Mouse (Mus musculus) mouse trophoblast stem cell (cell line): Measurements from ENCODE around the gene Fbp1.

Experiments used
- in situ Hi-C, 2 experiments: fragments of 300-500 bp; cut with MseI, MboI; formaldehyde crosslinking; loops; 2 replicates in 1 of 2; 3 replicates in 1 of 2; pipeline ENCODE4 v1.15.1; 2025

The Fbp1 gene

DNA sequence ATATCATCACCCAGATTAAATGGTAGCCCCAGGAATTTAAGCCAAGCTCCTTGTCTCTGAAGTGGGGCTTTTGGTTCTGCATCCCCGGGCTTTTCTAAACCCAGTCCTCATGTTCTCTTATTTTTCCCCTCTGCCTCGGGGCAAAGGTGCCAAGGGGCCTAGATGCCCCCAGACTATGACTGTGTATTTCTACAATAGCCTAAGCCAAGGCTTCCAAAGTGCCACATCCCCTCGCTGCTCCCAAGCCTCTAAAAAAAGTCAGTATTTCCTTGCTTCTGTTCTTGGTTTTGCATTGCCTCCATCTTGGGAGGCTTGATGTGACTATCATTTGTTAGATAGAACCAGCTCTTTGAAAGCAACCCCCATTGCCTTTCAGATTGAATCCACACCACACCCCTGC lies 3.5 kb downstream of the Fbp1 start:
- in situ Hi-C loops = no loop called here

GRCm38 (mm10) chr13:62883925-62884324 lies 4.2 kb downstream of the Fbp1 start:
- in situ Hi-C loops = no loop called here

GRCm38 (mm10) chr13:62883436-62883835 lies 4.6 kb downstream of the Fbp1 start:
- in situ Hi-C loops = no loop called here

GRCm38 (mm10) chr13:62882856-62883255 lies 5.2 kb downstream of the Fbp1 start:
- in situ Hi-C loops = no loop called here

DNA sequence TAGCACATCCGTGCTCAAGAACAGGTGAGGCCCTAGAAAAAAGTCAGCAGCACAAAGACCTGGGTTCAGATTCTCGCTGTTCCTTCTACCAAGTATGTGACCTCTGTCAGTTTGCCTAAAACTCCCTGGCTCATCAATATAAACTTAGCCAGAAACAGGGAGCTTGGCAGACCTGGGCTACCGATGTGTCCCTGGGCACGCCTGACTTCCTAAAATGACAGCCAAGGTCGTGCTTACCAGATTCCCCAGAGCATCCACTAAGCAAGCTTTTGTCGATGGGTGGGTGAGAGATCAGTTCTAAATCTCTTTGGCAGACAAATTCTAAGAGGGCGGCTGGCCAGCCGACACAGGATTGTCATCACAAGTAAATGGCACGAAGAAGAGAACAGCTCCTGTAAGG lies 6.7 kb downstream of the Fbp1 start:
- in situ Hi-C loops = no loop called here

DNA sequence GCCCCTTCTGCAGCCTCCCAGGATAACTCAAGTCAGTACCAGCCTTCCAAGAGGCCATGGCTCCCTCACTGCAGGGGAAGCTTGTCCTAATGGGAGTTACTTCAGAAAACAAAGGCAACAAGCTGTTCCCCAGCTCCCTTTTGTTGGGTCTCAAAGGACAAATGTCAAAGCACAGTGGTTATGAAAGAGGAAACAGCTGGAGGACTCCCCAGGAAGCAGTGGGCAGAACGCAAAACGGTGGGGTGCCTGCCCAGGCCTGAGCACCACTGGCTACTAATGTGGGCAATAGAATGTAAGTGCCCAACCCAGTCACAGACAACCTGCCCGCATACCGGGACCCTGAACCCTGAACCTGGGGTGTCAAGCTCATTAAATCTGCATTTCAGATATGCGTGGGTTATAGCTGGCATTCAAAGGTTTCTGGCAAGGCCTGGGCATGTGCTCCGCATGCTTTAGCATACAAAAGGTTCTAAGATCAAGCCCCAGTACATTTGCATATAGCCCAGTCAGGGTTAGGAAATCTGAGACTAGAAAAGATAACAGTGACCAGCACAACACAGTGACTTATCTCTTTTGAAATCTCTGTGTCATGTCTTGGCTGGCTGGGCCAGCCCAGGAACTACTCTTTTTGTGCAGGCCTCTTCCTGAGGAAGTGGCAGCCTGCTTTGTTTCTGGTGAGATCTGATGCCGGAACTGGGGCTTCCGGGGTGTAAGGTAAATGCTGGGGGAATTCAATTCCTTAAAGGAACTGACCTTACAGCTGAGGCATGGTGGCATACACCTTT lies 8.1 kb downstream of the Fbp1 start:
- in situ Hi-C loops = no loop called here

GRCm38 (mm10) chr13:62879411-62879810 lies 8.7 kb downstream of the Fbp1 start:
- in situ Hi-C loops = no loop called here

GRCm38 (mm10) chr13:62877247-62877646 lies 10.8 kb downstream of the Fbp1 start:
- in situ Hi-C loops = no loop called here

GRCm38 (mm10) chr13:62876111-62876510 lies 12.0 kb downstream of the Fbp1 start:
- in situ Hi-C loops = no loop called here

GRCm38 (mm10) chr13:62872252-62872651 lies 15.8 kb downstream of the Fbp1 start:
- in situ Hi-C loops = loop anchor here (25.0 kb wide), 2 partner anchors 235 to 410 kb away; partner anchors contain the start of gene Gm49359 (in 1 of the 2)

DNA sequence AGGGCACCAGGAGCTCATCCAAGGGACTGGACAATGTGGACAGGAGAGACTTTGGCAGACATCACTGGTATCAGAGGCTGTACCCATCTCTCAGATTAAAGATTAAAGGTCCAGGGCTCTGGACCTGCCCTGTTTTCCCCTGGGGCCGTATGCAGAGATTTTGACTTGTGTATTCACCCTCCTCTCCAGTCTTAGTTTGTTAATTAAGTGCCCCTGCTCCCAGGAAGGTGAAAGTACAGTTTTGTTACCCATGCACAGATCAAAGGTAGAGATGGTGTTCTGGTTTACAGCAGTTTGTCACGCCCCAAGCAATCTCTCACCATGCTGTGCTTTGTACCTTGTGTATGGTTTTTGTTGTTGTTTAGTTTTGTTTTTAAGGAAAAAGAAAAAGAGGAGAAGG lies 17.5 kb downstream of the Fbp1 start:
- in situ Hi-C loops = loop anchor here (25.0 kb wide), 2 partner anchors 233 to 408 kb away; partner anchors contain the start of gene Gm49359 (in 1 of the 2)

GRCm38 (mm10) chr13:62866817-62867216 lies 21.3 kb downstream of the Fbp1 start:
- in situ Hi-C loops = loop anchor here (25.0 kb wide), 2 partner anchors 230 to 405 kb away; partner anchors contain the start of gene Gm49359 (in 1 of the 2)

DNA sequence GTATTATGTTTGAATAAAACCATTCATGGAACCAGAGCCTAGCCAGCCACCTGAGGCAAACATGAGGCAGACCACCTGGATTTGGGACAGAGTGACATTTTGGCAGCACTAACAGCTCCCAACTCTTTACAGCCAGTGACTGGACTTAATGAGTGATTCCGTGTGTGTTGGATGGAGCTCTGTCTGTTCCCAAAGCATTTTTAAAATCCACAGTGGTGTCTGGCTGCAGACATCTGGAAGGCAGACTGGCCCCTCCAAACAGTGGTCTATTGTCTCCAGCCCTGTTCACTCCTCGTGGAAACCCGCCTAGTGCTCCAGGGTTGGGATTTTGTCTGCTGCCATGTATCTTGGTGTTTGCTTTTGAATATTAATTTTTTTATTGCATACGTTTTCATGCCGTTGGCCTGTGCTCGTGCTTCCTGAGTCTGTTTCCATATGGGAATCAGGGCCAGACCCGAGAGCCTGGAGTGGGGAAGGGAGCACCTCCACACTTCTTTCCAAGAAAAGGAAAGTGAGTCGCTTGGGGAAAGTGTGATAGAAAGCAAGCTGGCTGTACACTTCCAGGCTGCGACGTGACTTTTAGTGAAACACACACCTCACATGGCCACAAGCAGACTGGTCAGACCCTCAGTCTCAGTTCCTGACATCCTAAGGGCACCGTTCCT lies 22.3 kb downstream of the Fbp1 start:
- in situ Hi-C loops = loop anchor here (25.0 kb wide), 2 partner anchors 228 to 403 kb away; partner anchors contain the start of gene Gm49359 (in 1 of the 2)

DNA sequence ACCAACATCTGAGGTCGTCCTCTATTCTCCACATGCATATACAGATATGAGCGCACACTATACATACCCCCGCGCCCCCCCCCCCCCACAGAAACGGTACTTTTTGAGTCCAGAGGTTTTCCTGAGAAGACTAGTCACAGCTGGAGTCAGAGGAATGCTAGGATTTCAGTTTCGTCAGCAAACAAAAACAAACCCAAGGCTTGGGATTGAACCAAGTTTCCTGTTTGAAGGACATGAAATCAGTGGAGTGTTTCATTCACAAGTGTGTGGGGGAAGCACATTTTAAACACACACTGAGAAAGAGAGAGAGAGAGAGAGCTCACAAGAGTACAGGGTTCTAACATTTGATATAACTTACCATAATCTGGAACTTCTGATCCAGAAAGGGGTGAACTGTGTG lies 24.3 kb downstream of the Fbp1 start:
- in situ Hi-C loops = loop anchor here (25.0 kb wide), 2 partner anchors 226 to 401 kb away; partner anchors contain the start of gene Gm49359 (in 1 of the 2)

DNA sequence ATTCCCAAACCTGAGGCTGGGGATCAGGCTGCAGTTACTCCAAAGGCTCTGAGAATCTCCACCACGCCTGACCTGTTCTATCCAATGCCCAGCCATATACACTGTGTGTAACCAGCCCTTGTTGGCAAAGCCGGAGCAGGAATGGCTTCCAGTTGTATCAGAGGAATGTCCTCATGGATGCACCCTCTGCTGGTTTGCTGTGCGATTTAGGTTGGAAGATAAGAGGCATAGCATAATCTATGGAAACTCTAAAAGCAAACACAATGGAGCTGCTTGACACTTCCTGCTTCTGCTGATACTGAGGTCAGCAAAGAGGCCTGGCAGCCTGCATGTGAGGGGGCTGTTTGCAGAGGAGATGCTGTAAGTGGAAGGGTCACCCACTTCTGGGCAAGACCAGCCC lies 25.2 kb downstream of the Fbp1 start:
- in situ Hi-C loops = loop anchor here (25.0 kb wide), 2 partner anchors 226 to 401 kb away; partner anchors contain the start of gene Gm49359 (in 1 of the 2)

- in situ Hi-C loops = loop anchor here (25.0 kb wide), 2 partner anchors 223 to 398 kb away; partner anchors contain the start of gene Gm49359 (in 1 of the 2)
Measured at GRCm38 (mm10) chr13:62860068-62860467, 28.0 kb downstream of the Fbp1 start.

DNA sequence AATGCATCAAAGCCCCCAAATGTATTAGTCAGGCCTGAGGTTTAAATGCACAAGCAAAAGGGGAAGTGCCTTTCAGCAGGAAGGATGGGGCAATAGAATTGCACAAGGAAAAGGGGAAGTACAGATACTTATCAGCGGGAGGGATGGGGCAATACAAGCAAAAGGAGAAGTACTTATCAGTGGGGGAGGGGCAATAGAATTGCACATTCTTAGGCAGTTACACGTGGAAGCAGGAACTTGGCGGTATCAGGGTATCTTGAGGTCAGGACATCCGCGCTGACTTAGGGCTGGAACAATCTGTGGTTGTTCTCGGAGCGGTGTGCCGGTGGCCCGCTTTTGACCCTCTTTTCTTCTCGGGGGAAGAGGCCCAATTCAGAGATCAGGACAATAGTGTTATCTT lies 28.8 kb downstream of the Fbp1 start:
- in situ Hi-C loops = loop anchor here (10.0 to 25.0 kb wide), 3 partner anchors 222 to 397 kb away; partner anchors contain the start of genes 6720489N17Rik (in 1 of the 2) and Gm49359 (in 1 of the 2)

GRCm38 (mm10) chr13:62857941-62858915 lies 29.9 kb downstream of the Fbp1 start, which contains the start of gene Fbp2:
TSS of gene Fbp2 (minus strand) at chr13:62858422.
- in situ Hi-C loops = loop anchor here (10.0 to 25.0 kb wide), 3 partner anchors 221 to 396 kb away; partner anchors contain the start of genes 6720489N17Rik (in 1 of the 2) and Gm49359 (in 1 of the 2)

GRCm38 (mm10) chr13:62856850-62857249 lies 31.2 kb downstream of the Fbp1 start:
- in situ Hi-C loops = loop anchor here (10.0 to 25.0 kb wide), 3 partner anchors 220 to 395 kb away; partner anchors contain the start of genes 6720489N17Rik (in 1 of the 2) and Gm49359 (in 1 of the 2)

- in situ Hi-C loops = loop anchor here (10.0 to 25.0 kb wide), 3 partner anchors 219 to 394 kb away; partner anchors contain the start of genes 6720489N17Rik (in 1 of the 2) and Gm49359 (in 1 of the 2)
Measured at GRCm38 (mm10) chr13:62856305-62856675, 31.8 kb downstream of the Fbp1 start.
